Mouse (Mus musculus) hindbrain, embryonic 16.5 days (tissue): Measurements from ENCODE around the gene Cep57. TPM values are rescaled to one million over a fixed set of nuclear protein-coding genes. Genes with fewer than 3 reads are reported as not detected.
"Not testable (repeated sequence)": the region's sequence is repeated elsewhere in the genome, so short reads cannot be mapped to it uniquely, and the experiment has no call there.

Source experiments
- ATAC-seq: fragments of 200-750 bp; cut with Nextera tagmentation; 2 replicates; pipeline ENCODE4 v1.8.0; 2017; ENCODE audit warnings: moderate TSS enrichment, moderate library complexity
- H3K27ac ChIP-seq: fragments of 300-500 bp; sonication (generic); 2 replicates; pipeline ENCODE4 v1.5.1; 2014; ENCODE audit warnings: low read depth, mild to moderate bottlenecking, control low read depth, low read length, moderate library complexity
- H3K27me3 ChIP-seq: fragments of 300-500 bp; sonication (generic); replicated peaks from 2 replicates; pipeline ENCODE4 v1.6.1; 2014; ENCODE audit warnings: low read length; ENCODE audit not compliant: control insufficient read depth, insufficient read depth
- H3K36me3 ChIP-seq: fragments of 300-500 bp; sonication (generic); 2 replicates; pipeline ENCODE4 v1.6.1; 2014; ENCODE audit warnings: mild to moderate bottlenecking, low read length, moderate library complexity, mixed read lengths; ENCODE audit not compliant: control insufficient read depth, insufficient read depth
- H3K4me1 ChIP-seq: fragments of 300-500 bp; sonication (generic); 2 replicates; pipeline ENCODE4 v1.6.1; 2014; ENCODE audit warnings: low read depth, low read length; ENCODE audit not compliant: control insufficient read depth, insufficient read depth
- H3K4me2 ChIP-seq: fragments of 300-500 bp; sonication (generic); 2 replicates; pipeline ENCODE4 v1.6.1; 2014; ENCODE audit warnings: mild to moderate bottlenecking, low read length, control low read depth, moderate library complexity
- H3K4me3 ChIP-seq: fragments of 300-500 bp; sonication (generic); 2 replicates; pipeline ENCODE4 v1.5.1; 2014; ENCODE audit warnings: mild to moderate bottlenecking, low read length, control low read depth, moderate library complexity
- H3K9ac ChIP-seq: fragments of 300-500 bp; sonication (generic); 2 replicates; pipeline ENCODE4 v1.6.1; 2014; ENCODE audit warnings: low read depth, mild to moderate bottlenecking, control low read depth, low read length, moderate library complexity
- H3K9me3 ChIP-seq: fragments of 300-500 bp; sonication (generic); 2 replicates; pipeline ENCODE4 v1.6.1; 2014; ENCODE audit warnings: mild to moderate bottlenecking, low read length, moderate library complexity; ENCODE audit not compliant: control insufficient read depth
- WGBS: fragments of 180-500 bp; shearing (Covaris S2); extraction: QIAGEN DNeasy Blood & Tissue Kit; methylation state at CpG from one replicate; pipeline ENCODE4 v1.1.7; 2014; 5-methylcytosine and 5-hydroxymethylcytosine counted together
- polyA plus RNA-seq: library from polyadenylated mRNA; unstranded; fragments of >200 nt; fragmentation: Nextera tagmentation; extraction: Ambion mirVana; gene quantifications from 2 replicates; pipeline ENCODE4 v1.2.1, GENCODE M21; 2015

Cep57 gene
- polyA plus RNA-seq, 1 experiment from 2014 or later = 34.8 TPM

- Histone ChIP-seq H3K4me1 (no peaks in the 10 kb centered on the region), H3K9me3 (no peaks in the 10 kb centered on the region), H3K36me3 (peaks cover 29% of the 10 kb centered on the region), H3K27ac (no peak overlapping the region), H3K9ac (no peak overlapping the region), H3K27me3 (no peaks in the 10 kb centered on the region), H3K4me2 (no peak overlapping the region), H3K4me3 (no peak overlapping the region)
- ATAC-seq = no peak
Observed at GRCm38 (mm10) chr9:13809937-13810336, 17.0 kb downstream of the Cep57 start.

- Histone ChIP-seq H3K4me1 (no peaks in the 10 kb centered on the region), H3K36me3 (peaks cover 38% of the 10 kb centered on the region), H3K27ac (no peak overlapping the region), H3K4me3 (no peak overlapping the region), H3K4me2 (no peak overlapping the region), H3K27me3 (no peaks in the 10 kb centered on the region), H3K9ac (no peak overlapping the region), H3K9me3 (no peaks in the 10 kb centered on the region)
- 94% methylated on average over 5 of the region's 5 CpGs for WGBS
- ATAC-seq = no peak
Observed at GRCm38 (mm10) chr9:13807657-13808056, 19.2 kb downstream of the Cep57 start.

- Histone ChIP-seq H3K4me1 (no peaks in the 10 kb centered on the region), H3K9ac (no peak overlapping the region), H3K4me2 (no peak overlapping the region), H3K4me3 (no peak overlapping the region), H3K27me3 (no peaks in the 10 kb centered on the region), H3K36me3 (peaks cover 33% of the 10 kb centered on the region), H3K27ac (no peak overlapping the region), H3K9me3 (no peaks in the 10 kb centered on the region)
- ATAC-seq = no peak
- 94% methylated on average over 7 of the region's 7 CpGs for WGBS
Observed at GRCm38 (mm10) chr9:13806854-13807253, 20.1 kb downstream of the Cep57 start.

- Histone ChIP-seq H3K9me3 (no peaks in the 10 kb centered on the region), H3K36me3 (peaks cover 32% of the 10 kb centered on the region), H3K27me3 (no peaks in the 10 kb centered on the region), H3K4me1 (no peaks in the 10 kb centered on the region), H3K4me3 (no peak overlapping the region), H3K9ac (no peak overlapping the region), H3K27ac (no peak overlapping the region), H3K4me2 (no peak overlapping the region)
- no peak for ATAC-seq
- 81% methylated on average over 1 of the region's 1 CpGs for WGBS
Observed at GRCm38 (mm10) chr9:13804480-13804879, 22.4 kb downstream of the Cep57 start.

GRCm38 (mm10) chr9:13794756-13795155 lies 32.2 kb downstream of the Cep57 start:
- whole genome bisulfite sequencing = 92% methylated on average over 2 of the region's 2 CpGs
- no peak for ATAC-seq
- Histone ChIP-seq H3K4me2 (no peak overlapping the region), H3K4me3 (no peak overlapping the region), H3K27ac (no peak overlapping the region), H3K36me3 (peaks cover 14% of the 10 kb centered on the region), H3K9ac (no peak overlapping the region), H3K9me3 (no peaks in the 10 kb centered on the region), H3K27me3 (no peaks in the 10 kb centered on the region), H3K4me1 (no peaks in the 10 kb centered on the region)

GRCm38 (mm10) chr9:13794302-13794701 lies 32.6 kb downstream of the Cep57 start:
- H3K36me3 ChIP-seq = peaks cover 14% of the 10 kb centered on the region
- H3K4me1 ChIP-seq = no peaks in the 10 kb centered on the region
- no peak overlapping the region for H3K4me2 ChIP-seq
- ATAC-seq = no peak
- no peak overlapping the region for H3K9ac ChIP-seq
- 73% methylated on average over 1 of the region's 1 CpGs for WGBS
- H3K4me3 ChIP-seq = no peak overlapping the region
- H3K9me3 ChIP-seq = no peaks in the 10 kb centered on the region
- H3K27ac ChIP-seq = no peak overlapping the region
- H3K27me3 ChIP-seq = no peaks in the 10 kb centered on the region

- H3K27ac ChIP-seq, ATAC-seq: not testable (repeated sequence)
- 97% methylated on average over 7 of the region's 8 CpGs for WGBS
Observed at GRCm38 (mm10) chr9:13790864-13791263, 36.0 kb downstream of the Cep57 start.

GRCm38 (mm10) chr9:13781985-13782384 lies 44.9 kb downstream of the Cep57 start:
- no peak overlapping the region for H3K4me3 ChIP-seq
- H3K27me3 ChIP-seq = no peaks in the 10 kb centered on the region
- H3K36me3 ChIP-seq = 0 out of 2 replicates have a peak, but pooled peaks cover 4% of the 10 kb centered on the region
- WGBS = 97% methylated on average over 1 of the region's 1 CpGs
- no peak overlapping the region for H3K9ac ChIP-seq
- no peak overlapping the region for H3K4me2 ChIP-seq
- H3K27ac ChIP-seq = no peak overlapping the region
- ATAC-seq = no peak
- no peaks in the 10 kb centered on the region for H3K4me1 ChIP-seq
- no peaks in the 10 kb centered on the region for H3K9me3 ChIP-seq

More at GRCm38 (mm10) chr9:13790864-13791263, 36.0 kb downstream of the Cep57 start:
- peaks cover 11% of the 10 kb centered on the region; the same call in 1 of the 2 replicates for H3K36me3 ChIP-seq
- H3K9ac ChIP-seq, H3K4me2 ChIP-seq, H3K9me3 ChIP-seq, H3K4me1 ChIP-seq, H3K27me3 ChIP-seq, H3K4me3 ChIP-seq: not testable (repeated sequence)

- Histone ChIP-seq H3K27me3 (no peaks in the 10 kb centered on the region), H3K9me3 (no peaks in the 10 kb centered on the region), H3K9ac (no peak overlapping the region), H3K4me1 (no peaks in the 10 kb centered on the region), H3K27ac (no peak overlapping the region), H3K4me3 (no peak overlapping the region), H3K4me2 (no peak overlapping the region), H3K36me3 (no peaks in the 10 kb centered on the region)
- WGBS = 100% methylated on average over 1 of the region's 1 CpGs
- ATAC-seq = no peak
Observed at GRCm38 (mm10) chr9:13774732-13775131, 52.2 kb downstream of the Cep57 start.

DNA sequence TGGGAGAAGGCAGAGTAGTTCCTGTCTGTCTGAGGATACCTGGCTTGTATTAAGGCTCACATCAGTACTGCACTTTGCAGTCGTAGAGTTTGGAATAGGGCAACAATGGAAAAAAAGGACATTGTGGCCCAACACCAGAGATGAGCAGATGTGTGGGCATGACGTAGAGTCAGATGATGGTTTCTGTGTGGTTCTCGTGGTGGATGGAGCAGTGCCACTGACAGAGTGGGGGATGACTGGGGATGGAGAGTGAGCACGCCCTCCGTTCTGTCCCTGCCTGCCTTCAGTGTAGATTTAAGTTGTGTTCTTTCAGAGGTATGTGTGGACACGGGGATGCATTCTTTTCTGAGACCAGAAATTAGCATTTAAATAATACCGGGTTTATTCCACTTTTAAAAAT lies 60.3 kb downstream of the Cep57 start:
- Histone ChIP-seq H3K4me3 (no peak overlapping the region), H3K4me2 (no peak overlapping the region), H3K36me3 (no peaks in the 10 kb centered on the region), H3K27me3 (no peaks in the 10 kb centered on the region), H3K9me3 (no peaks in the 10 kb centered on the region), H3K9ac (no peak overlapping the region), H3K27ac (no peak overlapping the region), H3K4me1 (no peaks in the 10 kb centered on the region)
- no peak for ATAC-seq
- WGBS = 85% methylated on average over 7 of the region's 7 CpGs
